Mouse (Mus musculus): Measurements from ENCODE around the gene Ddx49.

GRCm38 (mm10) chr8:70283136-70284077, 18.9 kb downstream of the Ddx49 start:
- TF ChIP-seq NELFE (IDR thresholded peaks at IDR 0.05; ENCODE audit: low read depth, low read length) (no peak), CTCF (conservative IDR thresholded peaks at IDR 0.05 in 1 of 2, IDR thresholded peaks at IDR 0.05 in 1 of 2; ENCODE audit: low read depth in 2 of 2, low read length in 2 of 2) (no peak), EP300 (IDR thresholded peaks at IDR 0.05; ENCODE audit: low read length) (no peak)
